Mouse (Mus musculus): Measurements from ENCODE around the gene 2310009B15Rik.

The 2310009B15Rik gene

DNA sequence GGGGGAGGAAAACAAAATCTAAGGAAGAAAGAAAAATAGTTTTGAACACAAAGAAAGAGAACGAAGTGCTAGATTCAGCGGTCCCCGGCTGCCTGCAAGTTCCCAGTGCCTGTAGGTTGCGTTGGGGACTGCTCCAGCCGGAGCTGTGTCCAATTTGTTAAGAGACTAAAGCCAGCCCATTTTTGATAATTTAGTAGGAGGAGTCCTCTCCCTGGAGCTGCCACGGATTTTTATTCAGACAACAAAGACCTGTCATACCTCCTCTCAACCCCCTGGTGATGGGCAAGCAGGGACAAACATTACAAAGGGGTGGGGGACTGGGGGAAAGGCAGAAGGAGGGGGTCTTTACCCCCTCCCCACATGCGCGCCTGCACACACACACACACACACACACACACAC is 14.3 kb downstream of the 2310009B15Rik start:
- no peak for DNase-seq (ENCODE audit: low spot score)

DNA sequence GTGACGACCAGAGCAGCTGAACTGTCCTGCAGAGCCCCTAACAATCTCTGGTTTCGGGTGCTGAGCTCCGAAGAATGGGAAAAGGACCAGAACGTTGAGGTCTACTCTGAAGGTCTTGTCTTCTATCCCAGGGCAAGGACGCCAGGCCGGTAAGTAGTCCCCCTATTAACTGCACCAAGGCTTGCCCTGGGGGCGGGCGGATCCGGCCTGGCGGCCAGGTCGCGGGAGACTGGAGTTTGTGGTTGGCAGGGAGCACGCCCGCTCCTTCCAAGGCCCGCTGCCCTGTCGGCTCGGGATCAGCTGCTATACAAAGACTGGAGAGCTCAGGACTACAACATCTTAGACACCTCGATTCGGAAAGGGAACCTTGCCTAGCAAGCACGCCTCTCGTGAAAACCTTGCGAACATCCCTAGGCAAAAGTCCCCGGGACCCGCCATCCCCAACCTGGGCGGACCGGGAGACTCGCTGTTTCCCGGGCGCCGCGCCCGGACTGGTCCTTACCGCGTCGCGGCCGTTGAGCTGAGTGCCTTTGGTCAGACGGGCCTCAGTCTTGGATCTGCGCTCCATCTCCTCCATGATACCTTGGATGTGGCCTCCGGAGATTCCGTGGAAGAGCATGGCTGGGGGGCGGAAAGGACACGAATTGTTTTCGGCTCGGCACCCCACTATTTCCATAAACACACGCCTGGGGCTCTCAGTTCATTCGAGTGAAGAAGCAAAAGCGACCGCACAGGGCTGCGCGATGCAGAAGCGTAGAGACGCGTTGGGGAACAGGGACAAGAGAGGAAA is 15.2 kb downstream of the 2310009B15Rik start:
- DNase-seq (ENCODE audit: low spot score), result no peak

DNA sequence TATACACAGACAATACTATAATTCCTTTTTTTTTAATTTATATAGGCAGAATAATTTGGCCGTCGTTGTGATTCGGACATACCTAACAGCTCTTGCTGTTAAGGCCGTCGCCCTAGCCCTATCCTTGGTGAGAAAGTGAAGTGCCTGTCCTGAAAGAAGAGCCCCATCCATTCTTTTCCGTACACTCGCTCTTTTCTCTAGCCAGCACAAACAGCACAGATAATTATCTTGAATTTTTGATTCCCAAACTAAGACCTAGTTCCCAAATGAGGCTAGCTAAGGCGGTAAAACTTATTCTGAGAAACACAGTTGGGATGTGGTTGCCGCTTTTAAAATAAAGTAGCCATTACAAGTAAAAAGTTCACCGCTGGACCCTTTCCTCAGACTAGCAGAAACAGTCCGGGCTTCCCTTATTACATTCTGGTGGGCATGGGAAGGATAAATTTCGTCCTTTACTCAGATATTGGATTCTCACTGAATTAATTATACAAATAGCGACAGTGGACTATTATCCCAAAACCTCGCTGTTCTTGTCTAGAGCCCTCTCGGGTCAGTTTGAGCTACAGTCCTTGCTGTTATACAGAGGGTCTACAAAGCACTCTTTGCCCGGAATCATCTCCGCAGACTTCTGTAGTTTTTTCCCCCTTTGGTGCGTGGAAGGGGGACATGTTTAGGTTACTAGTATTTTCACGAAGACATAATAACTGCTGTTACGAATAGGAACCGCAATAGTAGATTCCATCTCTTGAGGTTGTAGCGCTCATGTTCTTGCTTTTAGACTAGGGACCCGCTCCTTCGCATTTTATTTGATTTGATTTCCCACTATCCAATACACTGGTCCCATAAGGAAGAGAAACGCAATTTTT is 16.0 kb downstream of the 2310009B15Rik start:
- DNase-seq (ENCODE audit: low spot score), result no peak

DNA sequence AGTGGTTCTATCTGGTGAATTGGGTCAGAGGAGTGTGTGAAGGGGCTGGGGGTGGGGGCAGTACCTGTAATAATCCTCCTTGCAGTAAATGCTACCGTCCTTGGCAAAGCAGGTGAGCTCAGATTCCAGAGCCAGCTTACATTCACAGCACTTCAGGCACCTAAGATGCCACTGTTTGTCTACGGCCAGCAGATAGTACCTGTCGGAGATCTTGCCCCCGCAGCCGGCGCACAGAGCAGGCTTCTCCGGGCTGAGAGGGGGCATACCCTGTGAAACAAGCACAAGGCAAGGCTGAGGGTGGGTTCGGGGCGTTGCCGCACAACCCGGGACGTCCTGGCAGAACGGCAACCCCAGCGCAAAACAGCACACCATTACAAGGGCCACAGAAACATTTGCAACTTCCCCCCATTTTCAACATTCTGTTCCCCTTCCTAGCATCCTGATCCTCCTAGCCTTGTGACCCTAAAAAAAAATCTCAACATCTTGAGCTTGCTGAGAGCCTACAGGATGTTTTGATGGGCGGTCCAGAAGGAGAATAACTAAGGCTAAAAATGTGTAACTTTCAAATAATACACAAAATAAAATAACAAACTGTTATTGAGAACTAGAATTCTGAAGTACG is 16.7 kb downstream of the 2310009B15Rik start:
- DNase-seq (ENCODE audit: low spot score), result no peak

DNA sequence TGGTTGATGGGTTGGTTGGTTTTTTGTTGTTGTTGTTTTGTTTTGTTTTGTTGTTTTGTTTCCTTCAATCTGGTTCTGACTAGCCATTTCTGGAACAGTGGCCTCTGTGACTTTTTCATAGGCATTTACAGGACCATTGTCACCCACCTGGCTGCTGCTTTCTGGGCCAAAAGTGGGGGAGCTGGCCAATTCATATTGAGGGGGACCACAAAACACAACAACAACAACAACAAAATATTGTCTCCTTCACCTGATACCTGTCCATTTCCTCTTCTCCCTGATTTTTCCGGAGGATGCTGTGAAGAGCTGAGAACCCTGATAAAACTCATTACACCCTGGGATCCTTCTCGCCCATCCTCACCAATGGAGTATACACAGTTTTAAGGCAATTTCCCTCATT is 17.4 kb downstream of the 2310009B15Rik start:
- no peak for DNase-seq (ENCODE audit: low spot score)

DNA sequence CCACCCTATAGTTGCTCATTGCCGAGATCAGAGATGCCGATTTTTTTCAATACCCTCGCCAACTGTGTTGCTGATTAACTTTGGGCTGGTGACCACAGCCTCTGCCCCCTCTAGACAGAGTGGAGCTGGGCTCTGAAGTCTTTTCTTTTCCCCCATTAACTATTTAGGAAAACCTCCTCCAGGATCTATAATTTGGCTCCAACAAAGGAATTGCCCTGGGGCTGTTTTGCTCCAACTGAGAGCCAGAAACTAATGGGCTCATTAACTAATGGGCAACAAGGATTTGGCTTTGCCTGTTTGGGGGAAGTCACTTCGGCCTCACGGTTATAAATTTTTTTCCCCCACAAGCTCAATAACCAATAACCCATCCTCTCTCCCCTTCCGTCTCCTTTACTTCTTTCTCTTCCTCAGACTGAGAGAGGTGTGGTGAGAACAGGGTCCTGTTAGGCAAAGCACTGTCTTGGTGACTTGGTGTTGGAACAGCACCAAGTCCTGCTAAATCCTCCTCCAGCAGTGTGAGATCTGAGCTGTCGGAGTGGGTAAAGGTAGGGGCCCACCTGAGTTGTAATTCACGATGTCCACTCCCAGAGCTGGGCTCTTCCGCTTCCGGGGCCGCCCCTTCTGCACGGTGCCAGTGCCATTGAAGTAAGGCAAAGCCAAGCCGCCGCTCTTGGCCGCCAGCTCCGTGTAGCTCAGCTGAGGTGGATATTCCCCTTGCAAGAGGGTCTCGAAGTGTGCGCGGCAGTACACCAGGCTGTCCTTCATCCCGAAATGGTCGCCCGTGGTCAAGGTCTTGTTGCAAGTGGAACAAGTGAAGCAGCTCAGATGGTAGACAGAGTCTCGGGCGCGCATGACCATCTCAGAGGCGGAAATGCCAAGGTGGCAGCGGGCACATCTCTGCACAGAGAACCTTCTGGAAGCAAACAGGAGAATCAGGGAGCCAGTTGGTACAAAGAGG is 18.6 kb downstream of the 2310009B15Rik start:
- no peak for DNase-seq (ENCODE audit: low spot score)

DNA sequence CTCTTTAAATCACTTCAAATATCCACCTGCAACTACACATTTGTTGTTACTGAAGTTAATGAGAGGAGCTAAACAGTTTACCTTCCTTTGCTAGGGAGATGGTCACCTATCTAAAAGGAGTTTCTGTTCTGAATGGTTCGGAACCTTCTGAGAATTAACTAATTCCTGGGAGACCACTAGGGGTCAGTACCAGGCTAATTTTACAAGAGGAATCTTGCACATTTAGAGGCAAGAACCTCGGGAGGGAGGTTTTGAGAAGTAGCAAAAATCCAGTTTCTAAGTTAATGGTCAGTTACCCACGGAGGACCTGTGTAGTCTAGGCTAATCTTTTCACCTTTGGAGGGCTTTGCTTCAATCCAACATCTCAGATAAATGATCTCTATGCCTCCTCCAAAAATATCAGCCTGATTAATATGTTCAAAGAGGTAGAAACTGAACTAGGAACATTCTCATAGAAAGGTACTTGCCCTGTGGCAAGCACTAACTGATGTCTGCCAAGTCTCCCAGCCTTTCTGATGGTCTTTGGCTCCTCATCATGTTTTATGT is 21.2 kb downstream of the 2310009B15Rik start:
- DNase-seq (ENCODE audit: low spot score), result no peak

DNA sequence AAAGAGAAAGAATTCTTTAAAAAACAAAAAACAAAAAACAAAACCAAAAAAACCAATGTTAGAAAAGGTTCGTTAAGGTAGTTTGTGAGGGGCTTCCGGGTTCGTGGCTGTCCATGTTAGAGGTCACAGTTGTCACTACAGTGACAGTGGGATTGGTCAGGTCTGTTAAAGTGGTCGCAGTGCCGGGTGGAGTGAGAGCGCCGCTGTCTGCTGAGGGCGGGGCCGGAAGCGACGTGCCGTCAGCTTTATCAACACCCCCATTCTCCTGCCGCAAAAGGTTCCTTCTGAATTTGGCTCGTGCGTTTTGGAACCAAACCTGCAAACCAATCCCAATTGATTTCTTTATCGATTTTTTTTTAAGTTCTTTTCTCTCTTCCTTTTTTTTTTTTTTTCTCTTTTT is 25.3 kb downstream of the 2310009B15Rik start:
- DNase-seq (ENCODE audit: low spot score), result no peak

DNA sequence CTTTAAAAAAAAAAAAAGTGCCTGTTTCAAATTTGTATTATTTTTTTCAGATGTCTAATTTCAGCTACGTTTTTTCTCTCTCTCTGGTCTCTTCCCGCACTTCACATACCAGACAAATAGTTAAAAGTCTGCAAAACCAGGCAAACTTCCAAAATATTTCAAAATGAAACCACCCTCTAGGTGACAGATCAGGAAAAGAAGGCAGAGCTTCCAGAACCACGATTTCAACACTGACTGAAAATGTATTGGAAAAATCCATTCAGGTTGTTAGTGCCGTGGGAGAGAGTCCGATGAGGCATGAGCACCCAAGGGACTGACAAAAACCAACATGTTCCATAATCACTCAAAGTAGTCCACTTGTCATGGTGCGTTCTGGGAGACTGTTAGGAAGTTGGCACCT is 29.8 kb downstream of the 2310009B15Rik start:
- DNase-seq (ENCODE audit: low spot score), result no peak

DNA sequence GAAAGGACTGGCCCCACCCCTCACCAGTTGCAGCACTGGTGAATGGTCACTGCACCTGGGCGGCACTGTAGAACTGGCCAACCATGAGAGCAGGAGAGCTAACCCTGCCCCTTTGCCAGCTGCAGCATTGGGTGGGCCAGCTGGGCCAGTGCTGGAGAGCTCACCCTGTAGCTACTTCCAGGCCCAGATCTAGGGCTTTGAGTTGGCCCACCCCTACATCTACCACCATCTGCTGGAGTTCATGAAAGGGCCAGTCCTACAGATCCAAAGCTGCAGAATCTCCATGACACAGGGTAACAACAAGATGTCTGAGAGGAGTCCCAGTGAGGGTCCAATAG is 33.7 kb downstream of the 2310009B15Rik start:
- no peak for DNase-seq (ENCODE audit: low spot score)

DNA sequence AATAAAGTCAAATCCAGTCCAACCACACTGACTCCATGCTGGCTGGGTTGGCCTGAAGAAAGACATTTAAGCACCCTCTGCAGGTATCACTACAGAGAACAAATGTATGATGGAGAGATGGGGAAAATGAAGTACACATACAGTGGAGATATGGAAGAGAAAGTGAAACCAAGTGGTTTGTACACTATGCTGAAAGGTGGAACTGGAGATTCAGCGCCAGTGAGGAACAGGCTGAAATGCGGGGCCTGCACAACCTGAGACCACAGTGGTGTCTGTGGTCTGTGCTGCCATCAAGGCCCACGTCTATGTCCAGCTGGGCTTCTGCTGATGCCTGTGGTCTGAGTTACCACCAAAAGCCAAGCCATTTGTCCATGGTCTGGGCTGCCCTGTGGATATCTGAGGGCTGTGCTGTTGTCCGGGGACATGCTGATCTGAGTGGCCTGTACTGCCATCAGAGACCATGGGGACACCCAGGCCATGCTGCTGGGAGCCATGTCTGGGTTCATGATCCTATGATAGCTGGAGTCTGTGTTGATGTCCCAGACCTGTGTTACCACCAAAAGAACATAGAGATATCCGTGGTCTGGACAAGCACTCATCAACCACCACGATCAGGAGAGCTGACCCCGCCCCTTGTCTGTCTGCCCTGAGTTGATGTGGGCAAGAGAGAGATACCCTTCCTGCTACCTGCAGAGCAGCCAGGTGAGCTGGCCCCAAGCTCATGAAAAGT is 34.2 kb downstream of the 2310009B15Rik start:
- DNase-seq (ENCODE audit: low spot score), result no peak
